Mouse (Mus musculus): ENCODE data around the gene Gm21887. TPM values are rescaled to one million over a fixed set of nuclear protein-coding genes. Genes with fewer than 3 reads are reported as not detected.
"Not testable (repeated sequence)": the region's sequence is repeated elsewhere in the genome, so short reads cannot be mapped to it uniquely, and the experiment has no call there.

The Gm21887 gene
- polyA plus RNA-seq, 1 experiment from 2014 or later, result 321 TPM

- H3K4me1 ChIP-seq (replicated peaks; ENCODE audit: control insufficient read depth, insufficient read depth, low read length); H3K9ac ChIP-seq (ENCODE audit: low read length); H3K4me3 ChIP-seq (ENCODE audit: low read depth, low read length); H3K27ac ChIP-seq (ENCODE audit: low read depth, low read length); H3K4me2 ChIP-seq (ENCODE audit: low read depth, low read length, severe bottlenecking); H3K27me3 ChIP-seq (ENCODE audit: control insufficient read depth, insufficient read depth, low read length): not testable (repeated sequence)
- ATAC-seq (replicated peaks; ENCODE audit: low FRiP score) (peak; percentile 6), DNase-seq (ENCODE audit: low spot score) (peak; percentile 79)
- Histone ChIP-seq H3K9me3 (ENCODE audit: control insufficient read depth, low read length) (peaks cover 57% of the 10 kb centered on the region), H3K36me3 (ENCODE audit: control insufficient read depth, insufficient read depth, low read length) (peaks cover 58% of the 10 kb centered on the region)
- WGBS, result 88% methylated on average over 28 of the region's 28 CpGs
Measured at GRCm38 (mm10) chrX:169987368-169987837, 22.1 kb upstream of the Gm21887 start.

DNA sequence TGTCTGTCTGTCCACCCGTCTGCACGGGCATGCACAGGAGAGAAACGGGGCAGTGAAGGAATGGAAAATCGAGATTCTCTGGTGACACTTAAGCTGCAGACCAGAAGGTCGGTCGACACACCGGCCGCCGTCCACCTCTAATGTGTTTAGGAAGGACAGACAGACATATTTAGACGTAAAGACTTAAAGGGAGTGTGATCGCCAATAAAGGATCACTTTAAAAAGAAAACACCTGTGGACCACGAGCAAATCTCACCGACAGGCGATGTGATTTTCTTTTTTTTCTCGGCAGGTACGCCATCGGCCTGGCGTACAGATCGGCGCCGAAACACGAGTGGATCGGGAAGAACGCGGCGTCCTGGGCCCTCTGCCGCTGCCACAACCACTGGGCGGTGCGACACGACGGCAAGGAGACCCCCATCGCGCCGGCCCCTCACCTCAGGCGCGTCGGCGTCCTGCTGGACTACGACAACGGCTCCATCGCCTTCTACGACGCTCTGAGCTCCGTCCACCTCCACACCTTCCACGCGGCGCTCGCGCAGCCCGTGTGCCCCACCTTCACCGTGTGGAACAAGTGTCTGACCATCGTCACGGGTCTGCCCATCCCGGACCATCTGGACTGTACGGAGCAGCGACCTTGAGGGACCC lies 20.8 kb upstream of the Gm21887 start:
- WGBS, result 92% methylated on average over 56 of the region's 56 CpGs
- not testable (repeated sequence) for H3K27me3 ChIP-seq (ENCODE audit: control insufficient read depth, insufficient read depth, low read length); H3K9ac ChIP-seq (ENCODE audit: low read length); H3K4me2 ChIP-seq (ENCODE audit: low read depth, low read length, severe bottlenecking); ATAC-seq (replicated peaks; ENCODE audit: low FRiP score); H3K27ac ChIP-seq (ENCODE audit: low read depth, low read length); H3K4me1 ChIP-seq (replicated peaks; ENCODE audit: control insufficient read depth, insufficient read depth, low read length); H3K4me3 ChIP-seq (ENCODE audit: low read depth, low read length)
- Histone ChIP-seq H3K36me3 (ENCODE audit: control insufficient read depth, insufficient read depth, low read length) (peaks cover 47% of the 10 kb centered on the region), H3K9me3 (ENCODE audit: control insufficient read depth, low read length) (peaks cover 44% of the 10 kb centered on the region)
- peak; percentile 75 for DNase-seq (ENCODE audit: low spot score)

GRCm38 (mm10) chrX:169989219-169989595 lies 20.3 kb upstream of the Gm21887 start:
- not testable (repeated sequence) for ATAC-seq (replicated peaks; ENCODE audit: low FRiP score); H3K4me2 ChIP-seq (ENCODE audit: low read depth, low read length, severe bottlenecking); DNase-seq (ENCODE audit: low spot score); H3K27ac ChIP-seq (ENCODE audit: low read depth, low read length); H3K4me3 ChIP-seq (ENCODE audit: low read depth, low read length); H3K27me3 ChIP-seq (ENCODE audit: control insufficient read depth, insufficient read depth, low read length); H3K4me1 ChIP-seq (replicated peaks; ENCODE audit: control insufficient read depth, insufficient read depth, low read length); H3K9ac ChIP-seq (ENCODE audit: low read length)
- 87% methylated on average over 8 of the region's 8 CpGs for WGBS
- Histone ChIP-seq H3K36me3 (ENCODE audit: control insufficient read depth, insufficient read depth, low read length) (peaks cover 43% of the 10 kb centered on the region), H3K9me3 (ENCODE audit: control insufficient read depth, low read length) (peaks cover 42% of the 10 kb centered on the region)

DNA sequence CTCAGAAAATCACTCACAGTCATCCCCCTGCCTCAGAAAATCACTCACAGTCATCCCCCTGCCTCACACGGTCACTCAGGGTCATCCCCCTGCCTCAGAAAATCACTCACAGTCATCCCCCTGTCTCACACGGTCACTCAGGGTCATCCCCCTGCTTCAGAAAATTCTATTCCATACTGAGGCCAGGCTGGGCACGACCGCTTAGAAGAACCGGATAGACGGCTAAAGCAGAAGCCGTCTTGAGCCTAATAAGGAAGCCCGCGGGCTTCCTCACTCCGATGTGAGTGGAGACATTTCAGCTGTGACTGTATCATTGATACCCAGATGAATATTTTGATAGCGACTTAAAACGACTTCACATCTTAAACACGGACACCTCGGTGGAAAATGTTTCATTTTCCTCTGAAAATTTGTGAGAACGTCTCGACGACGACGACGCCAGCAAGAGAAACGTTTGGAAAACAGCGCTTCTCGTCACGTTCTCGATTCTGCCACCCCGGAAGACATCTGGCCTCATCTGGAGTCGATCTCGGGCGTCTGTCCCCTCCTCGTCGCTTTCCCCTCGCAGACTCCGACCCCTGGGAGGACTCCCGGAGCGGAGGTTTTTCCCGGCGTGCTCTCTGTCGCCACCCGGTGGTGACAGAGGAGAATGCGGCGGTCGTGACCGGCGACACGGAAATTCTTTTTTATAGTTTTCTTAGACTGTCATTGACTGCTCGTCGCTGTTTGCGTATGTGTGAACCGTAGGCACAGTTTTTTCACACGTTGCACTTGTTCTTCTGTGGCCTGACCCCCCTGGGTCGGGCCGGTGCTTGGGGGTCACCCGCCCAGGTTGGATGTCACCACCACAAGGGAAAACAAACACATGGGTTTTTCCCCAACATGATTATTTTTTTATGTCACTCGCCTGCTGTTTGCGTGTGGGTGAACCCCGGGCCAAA lies 19.5 kb upstream of the Gm21887 start:
- not testable (repeated sequence) for H3K27me3 ChIP-seq (ENCODE audit: control insufficient read depth, insufficient read depth, low read length); H3K27ac ChIP-seq (ENCODE audit: low read depth, low read length); H3K4me3 ChIP-seq (ENCODE audit: low read depth, low read length); H3K9ac ChIP-seq (ENCODE audit: low read length); ATAC-seq (replicated peaks; ENCODE audit: low FRiP score); H3K4me2 ChIP-seq (ENCODE audit: low read depth, low read length, severe bottlenecking); H3K4me1 ChIP-seq (replicated peaks; ENCODE audit: control insufficient read depth, insufficient read depth, low read length)
- H3K9me3 ChIP-seq (ENCODE audit: control insufficient read depth, low read length), result peaks cover 34% of the 10 kb centered on the region
- peak; percentile 78 for DNase-seq (ENCODE audit: low spot score)
- H3K36me3 ChIP-seq (ENCODE audit: control insufficient read depth, insufficient read depth, low read length), result peaks cover 36% of the 10 kb centered on the region
- 79% methylated on average over 56 of the region's 56 CpGs for WGBS

GRCm38 (mm10) chrX:169991128-169991873 lies 18.2 kb upstream of the Gm21887 start:
- H3K4me3 ChIP-seq (ENCODE audit: low read depth, low read length); H3K4me2 ChIP-seq (ENCODE audit: low read depth, low read length, severe bottlenecking); H3K4me1 ChIP-seq (replicated peaks; ENCODE audit: control insufficient read depth, insufficient read depth, low read length); H3K27ac ChIP-seq (ENCODE audit: low read depth, low read length); H3K9ac ChIP-seq (ENCODE audit: low read length); H3K27me3 ChIP-seq (ENCODE audit: control insufficient read depth, insufficient read depth, low read length): not testable (repeated sequence)
- peak; percentile 63 for ATAC-seq (replicated peaks; ENCODE audit: low FRiP score)
- H3K9me3 ChIP-seq (ENCODE audit: control insufficient read depth, low read length), result peaks cover 29% of the 10 kb centered on the region
- H3K36me3 ChIP-seq (ENCODE audit: control insufficient read depth, insufficient read depth, low read length), result peaks cover 29% of the 10 kb centered on the region
- WGBS, result 18% methylated on average over 17 of the region's 28 CpGs
- peak; percentile 66 for DNase-seq (ENCODE audit: low spot score)

DNA sequence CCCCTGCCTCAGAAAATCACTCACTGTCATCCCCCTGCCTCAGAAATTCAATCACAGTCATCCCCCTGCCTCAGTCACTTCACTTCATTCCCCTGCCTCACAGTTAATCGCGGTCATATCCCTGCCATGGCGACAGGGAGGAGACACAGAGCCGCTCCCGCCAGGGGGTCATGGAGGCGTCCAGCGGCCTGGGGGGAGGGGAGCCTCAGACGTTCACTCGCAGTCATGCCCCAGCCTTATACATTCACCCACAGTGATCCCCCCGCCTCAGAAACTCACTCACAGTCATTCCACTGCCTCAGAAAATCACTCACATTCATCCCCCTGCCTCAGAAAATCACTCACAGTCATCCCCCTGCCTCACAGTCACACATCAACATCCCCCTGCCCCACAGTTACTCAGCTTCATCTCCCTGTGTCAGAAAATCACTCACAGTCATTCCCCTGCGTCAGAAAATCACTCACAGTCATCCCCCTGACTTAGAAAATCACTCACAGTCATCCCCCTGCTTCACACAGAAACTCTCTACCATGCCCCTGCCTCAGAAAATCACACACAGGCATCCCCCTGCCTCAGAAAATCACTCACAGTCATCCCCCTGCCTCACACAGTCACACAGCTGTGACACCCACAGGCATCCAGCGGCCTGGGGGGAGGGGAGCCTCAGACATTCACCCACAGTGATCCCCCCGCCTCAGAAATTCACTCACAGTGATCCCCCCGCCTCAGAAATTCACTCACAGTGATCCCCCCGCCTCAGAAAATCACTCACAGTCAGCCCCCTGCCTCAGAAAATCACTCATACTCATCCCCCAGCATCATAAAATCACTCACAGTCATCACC lies 17.2 kb upstream of the Gm21887 start:
- Histone ChIP-seq H3K36me3 (ENCODE audit: control insufficient read depth, insufficient read depth, low read length) (peaks cover 24% of the 10 kb centered on the region), H3K9me3 (ENCODE audit: control insufficient read depth, low read length) (peaks cover 24% of the 10 kb centered on the region)
- not testable (repeated sequence) for H3K4me2 ChIP-seq (ENCODE audit: low read depth, low read length, severe bottlenecking); H3K27me3 ChIP-seq (ENCODE audit: control insufficient read depth, insufficient read depth, low read length); H3K9ac ChIP-seq (ENCODE audit: low read length); H3K27ac ChIP-seq (ENCODE audit: low read depth, low read length); H3K4me1 ChIP-seq (replicated peaks; ENCODE audit: control insufficient read depth, insufficient read depth, low read length); ATAC-seq (replicated peaks; ENCODE audit: low FRiP score); H3K4me3 ChIP-seq (ENCODE audit: low read depth, low read length)
- peak; percentile 41 for DNase-seq (ENCODE audit: low spot score)
- 30% methylated on average over 9 of the region's 15 CpGs for WGBS

DNA sequence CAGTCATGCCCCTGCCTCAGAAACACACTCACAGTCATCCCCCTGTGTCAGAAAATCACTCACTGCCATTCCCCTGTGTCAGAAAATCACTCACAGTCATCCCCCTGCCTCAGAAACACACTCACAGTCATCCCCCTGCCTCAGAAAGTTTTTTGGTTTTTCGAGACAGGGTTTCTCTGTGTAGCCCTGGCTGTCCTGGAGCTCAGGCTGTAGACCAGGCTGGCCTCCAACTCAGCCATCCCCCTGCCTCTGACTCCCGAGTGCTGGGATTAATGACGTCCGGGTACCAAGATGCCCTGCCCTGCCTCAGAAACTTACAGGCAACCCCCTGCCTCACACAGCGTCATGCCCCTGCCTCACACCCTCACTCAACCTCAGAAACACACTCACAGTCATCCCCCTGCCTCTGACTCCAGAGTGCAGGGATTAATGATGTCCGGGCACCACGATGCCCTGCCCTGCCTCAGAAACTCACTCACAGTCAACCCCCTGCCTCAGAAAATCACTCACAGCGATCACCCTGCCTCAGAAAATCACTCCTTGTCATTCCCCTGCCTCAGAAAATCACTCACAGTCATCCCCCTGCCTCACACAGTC lies 16.4 kb upstream of the Gm21887 start:
- peaks cover 20% of the 10 kb centered on the region for H3K9me3 ChIP-seq (ENCODE audit: control insufficient read depth, low read length)
- H3K4me1 ChIP-seq (replicated peaks; ENCODE audit: control insufficient read depth, insufficient read depth, low read length); H3K4me3 ChIP-seq (ENCODE audit: low read depth, low read length); H3K27me3 ChIP-seq (ENCODE audit: control insufficient read depth, insufficient read depth, low read length); ATAC-seq (replicated peaks; ENCODE audit: low FRiP score); H3K9ac ChIP-seq (ENCODE audit: low read length); H3K27ac ChIP-seq (ENCODE audit: low read depth, low read length); H3K4me2 ChIP-seq (ENCODE audit: low read depth, low read length, severe bottlenecking): not testable (repeated sequence)
- H3K36me3 ChIP-seq (ENCODE audit: control insufficient read depth, insufficient read depth, low read length), result peaks cover 20% of the 10 kb centered on the region
- peak; percentile 14 for DNase-seq (ENCODE audit: low spot score)
- WGBS, result 55% methylated on average over 5 of the region's 8 CpGs

Measured in forebrain, embryonic 11.5 days (tissue).